ENCODE assay signal across 11 mouse cellular contexts in the genomic region with DNA sequence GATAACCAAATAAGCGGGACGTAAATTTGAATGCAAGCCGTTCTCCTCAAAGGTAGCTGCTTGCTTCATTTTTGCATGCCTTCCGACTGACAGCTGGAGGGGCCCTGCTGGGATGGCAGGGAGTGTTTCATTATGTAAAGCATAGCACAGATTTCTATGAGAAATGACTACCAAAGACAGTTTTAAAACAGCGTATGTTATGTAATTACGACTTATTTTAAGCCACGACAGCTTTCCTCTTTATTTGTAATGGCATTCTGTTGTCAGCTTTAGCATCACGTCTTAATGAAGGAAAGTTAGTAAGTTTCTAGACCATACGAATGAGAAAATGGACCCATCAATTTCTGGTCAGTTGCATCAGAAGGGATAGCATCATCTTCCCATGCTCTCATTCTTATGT.
DNase-seq lines count a peak whose midpoint lies in the region.
"Had no signal": no experiment of that assay in that cellular context is flagged by ENCODE, and none has a peak within 500 bp of the region (broad histone marks: within the 10 kb centered on the region; RNA-seq: fewer than 3 reads in every experiment).

No protein-coding gene starts in this region.

- peak; percentile 65 for DNase-seq in layer of hippocampus, adult 11-12 months (ENCODE audit: low spot score)
- DNase-seq in layer of hippocampus, postnatal 10 days (ENCODE audit: low spot score in 2 of 2): no peak
- peak; percentile 59 for DNase-seq in cerebellum, adult 11-12 months
- peak; percentile 35 to 54 for DNase-seq in cerebellum, postnatal 36 days
- DNase-seq in right cerebral cortex, adult 18-20 months: peak; percentile 77
- no peak for DNase-seq in B cell, adult 2 months
- DNase-seq in heart, adult 9 months (ENCODE audit: low spot score in 2 of 2): no peak
- DNase-seq in spleen, adult 18-20 months: no peak
- DNase-seq: heart, adult 2 months; kidney, postnatal 36 days; lung, adult 18-20 months had no signal

Comparison
In these comparisons a context has a peak if more than half of its experiments do, and no peak if none do; other contexts are left out.
1. DNase-seq: peak in layer of hippocampus, adult 11-12 months (single experiment), cerebellum, adult 11-12 months (single experiment), cerebellum, postnatal 36 days (2 of 2) and right cerebral cortex, adult 18-20 months (single experiment); none in layer of hippocampus, postnatal 10 days (0 of 2), B cell, adult 2 months (0 of 2), heart, adult 9 months (0 of 2) and spleen, adult 18-20 months (0 of 2).